Mouse (Mus musculus) megakaryocyte, adult 5-6 weeks (primary cell): ENCODE results near the gene Pi16. TPM values are rescaled to one million over a fixed set of nuclear protein-coding genes. Genes with fewer than 3 reads are reported as not detected.

Experiments used
- ATAC-seq: 2 replicates; pipeline ENCODE4 v1.8.0; 2016; ENCODE audit warnings: mild to moderate bottlenecking, inconsistent platforms; ENCODE audit not compliant: poor library complexity, severe bottlenecking
- total RNA-seq, 2 experiments: library from RNA; stranded (forward) in 1 of 2; stranded (reverse) in 1 of 2; fragments of 153-499, 151-499 nt in 1 of 2; fragments of 221-1000, 200-1000 nt in 1 of 2; gene quantifications; 2 replicates each; pipeline versions ENCODE4 v1.2.3 to v1.2.4; 2015 to 2017

Pi16 gene
- total RNA-seq, 2 experiments from 2014 or later = 32.6 to 59.2 TPM

DNA sequence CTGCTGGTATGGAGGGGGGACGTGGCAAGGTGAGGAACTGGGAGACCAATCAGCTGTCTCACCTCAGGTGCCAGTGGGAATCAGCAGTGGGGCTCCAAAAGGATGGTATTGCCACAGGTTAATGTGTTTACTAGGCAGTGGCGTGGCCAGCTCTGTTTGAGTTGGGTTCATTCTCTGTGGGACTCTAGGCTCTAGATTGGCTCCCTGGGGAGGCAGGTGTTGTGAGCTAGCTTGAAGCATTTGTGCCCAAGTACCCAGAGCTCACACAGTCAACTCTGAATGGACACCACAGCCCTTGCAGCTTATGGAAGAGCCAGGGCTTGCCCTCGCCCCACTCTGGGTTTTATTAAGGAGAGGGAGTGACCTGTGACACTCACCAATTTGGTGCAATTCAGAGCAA is 13.6 kb upstream of the Pi16 start:
- no peak for ATAC-seq

DNA sequence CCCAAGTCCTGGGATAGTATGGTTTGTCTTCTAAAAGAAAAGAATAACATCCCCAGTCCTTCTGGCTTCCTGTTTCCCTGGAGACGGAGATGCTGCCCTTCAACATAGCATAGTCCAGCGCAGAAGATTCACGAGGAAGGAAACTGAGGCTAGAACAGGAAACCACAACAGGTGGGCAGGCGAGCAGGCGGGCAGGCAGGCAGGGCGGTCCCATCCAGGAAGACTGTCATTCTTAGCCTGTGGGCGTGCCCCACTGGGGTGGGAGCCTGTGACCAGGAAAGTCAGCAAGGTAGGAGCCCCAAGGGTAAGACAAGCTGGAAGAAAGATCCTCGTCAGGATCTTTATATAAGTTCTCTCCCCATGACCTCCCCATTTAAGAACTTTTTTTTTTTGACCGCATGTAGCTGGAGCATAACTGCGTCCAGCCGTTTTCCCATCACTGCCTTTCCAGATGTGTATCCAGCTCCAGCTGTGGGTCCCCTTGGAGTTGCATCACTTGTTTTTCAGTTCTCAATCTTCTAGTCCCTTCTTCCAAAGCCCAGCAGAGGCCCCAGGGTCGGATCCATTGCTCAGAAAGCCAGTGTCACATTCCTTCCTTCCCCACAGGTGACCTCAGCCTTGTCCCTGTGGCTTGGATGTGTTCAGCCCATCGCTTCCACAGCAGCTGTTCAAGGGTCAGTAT is 13.0 kb upstream of the Pi16 start:
- peak; percentile 65 for ATAC-seq

DNA sequence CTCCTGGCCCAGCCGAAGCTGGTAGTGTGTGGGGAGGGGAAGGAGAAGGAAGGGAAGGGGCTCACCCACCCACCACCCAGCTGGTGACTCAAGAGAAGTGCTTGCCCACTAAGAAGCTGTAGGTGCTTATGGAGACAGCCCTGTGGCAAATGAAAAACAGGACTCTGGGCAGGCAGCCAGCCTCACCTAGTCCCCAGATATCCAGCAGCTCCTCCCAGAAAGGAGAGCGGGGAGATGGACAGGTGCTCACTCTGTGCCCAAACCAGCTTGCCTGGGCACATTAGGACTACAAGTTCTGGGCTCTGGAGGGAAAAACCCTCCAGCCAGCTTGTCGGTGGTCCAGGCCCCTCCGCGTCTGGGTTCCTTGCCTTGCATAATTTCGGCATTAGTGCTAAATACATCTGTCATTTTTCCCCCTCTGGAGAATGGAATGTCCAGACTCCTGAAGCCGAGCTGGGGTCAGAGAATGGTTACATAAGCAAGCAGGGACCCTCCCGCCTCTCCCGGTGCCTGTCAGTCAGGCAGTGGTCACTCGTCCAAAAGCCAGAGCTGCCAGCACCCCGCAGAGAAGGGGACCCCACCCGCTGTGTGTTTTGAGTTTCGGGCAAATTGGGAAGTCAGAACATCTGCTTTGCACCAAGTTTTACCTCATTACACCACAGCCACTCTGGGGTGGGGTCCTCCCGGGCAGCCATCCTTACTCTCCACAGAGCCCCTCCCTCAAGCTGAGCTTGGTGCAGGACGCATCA is 12.2 kb upstream of the Pi16 start:
- peak; percentile 29 for ATAC-seq

GRCm38 (mm10) chr17:29305871-29306270 is 11.6 kb upstream of the Pi16 start:
- ATAC-seq = peak; percentile 53

GRCm38 (mm10) chr17:29310056-29310623 is 7.3 kb upstream of the Pi16 start:
- ATAC-seq = no peak

- ATAC-seq = no peak
Observed at GRCm38 (mm10) chr17:29311602-29312001, 5.9 kb upstream of the Pi16 start.

DNA sequence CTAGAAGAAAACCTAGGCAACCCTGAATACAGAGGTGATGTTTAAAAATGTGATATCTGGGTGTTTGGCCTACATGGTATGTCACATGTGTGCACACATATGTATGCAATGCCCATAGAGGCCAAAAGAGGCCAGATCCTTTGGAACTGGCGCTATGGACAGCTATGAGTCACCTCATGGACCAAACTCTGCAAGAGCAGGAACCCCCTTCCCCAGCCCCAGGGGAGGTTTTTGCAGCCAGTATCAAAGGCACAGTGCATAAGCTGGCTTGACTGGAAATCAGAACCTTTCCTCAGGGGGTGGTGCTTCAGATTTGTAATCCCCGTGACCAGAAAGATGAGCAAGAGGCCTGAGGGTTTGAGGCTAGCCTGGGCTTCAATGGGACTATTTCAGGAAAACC is 5.4 kb upstream of the Pi16 start:
- no peak for ATAC-seq

DNA sequence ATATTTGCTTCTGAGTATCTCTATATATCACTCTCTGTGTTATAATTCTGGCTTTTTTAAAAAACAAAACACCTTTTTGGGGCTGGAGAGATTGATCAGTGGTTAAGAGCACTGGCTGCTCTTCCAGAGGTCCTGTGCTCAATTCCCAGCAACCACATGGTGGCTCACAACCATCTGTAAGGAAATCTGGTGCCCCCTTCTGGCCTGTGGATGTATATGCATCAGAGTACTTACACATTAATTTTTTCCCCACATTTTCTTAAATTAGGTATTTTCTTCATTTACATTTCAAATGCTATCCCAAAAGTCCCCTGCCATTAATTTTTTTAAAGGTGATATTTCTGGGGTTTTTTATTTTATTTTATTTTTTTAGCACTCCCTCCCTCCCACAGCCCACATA is 4.2 kb upstream of the Pi16 start:
- ATAC-seq = no peak

DNA sequence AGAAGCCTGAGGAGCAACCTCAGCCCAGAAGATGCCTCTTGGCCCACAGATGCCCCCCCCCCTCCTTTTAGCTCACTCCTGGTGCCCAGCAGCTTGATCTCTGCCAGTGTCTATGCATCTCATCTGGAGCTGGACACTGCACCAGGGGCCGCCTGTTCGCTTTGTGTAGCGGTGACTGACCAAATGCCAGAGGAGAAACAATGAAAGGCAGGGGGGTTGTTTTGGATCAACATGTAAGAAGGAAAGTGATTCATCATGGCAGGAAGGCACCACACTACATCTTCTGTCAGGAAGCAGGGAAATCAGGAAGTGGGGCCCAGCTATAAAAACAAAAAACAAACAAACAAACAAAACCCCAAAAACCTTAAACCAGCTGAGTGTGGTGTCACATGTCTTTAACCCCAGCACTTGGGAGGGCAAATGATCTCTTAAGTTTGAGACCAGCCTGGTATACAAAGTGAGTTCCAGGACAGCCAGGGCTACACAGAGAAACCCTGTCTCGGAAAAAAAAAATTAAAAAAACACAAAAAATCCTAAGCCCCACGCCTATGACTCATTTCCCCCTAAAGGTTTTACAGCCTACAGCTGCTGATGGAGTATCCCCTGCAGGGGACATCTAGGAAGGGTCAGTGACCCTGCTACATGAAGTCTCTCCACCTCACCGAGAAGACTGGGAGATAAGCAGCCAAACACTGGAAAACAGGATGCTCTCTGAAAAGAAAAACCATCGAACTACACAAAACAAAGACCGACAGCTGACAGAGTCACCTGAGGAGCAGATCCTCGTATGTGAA is 1.6 kb upstream of the Pi16 start:
- no peak for ATAC-seq

DNA sequence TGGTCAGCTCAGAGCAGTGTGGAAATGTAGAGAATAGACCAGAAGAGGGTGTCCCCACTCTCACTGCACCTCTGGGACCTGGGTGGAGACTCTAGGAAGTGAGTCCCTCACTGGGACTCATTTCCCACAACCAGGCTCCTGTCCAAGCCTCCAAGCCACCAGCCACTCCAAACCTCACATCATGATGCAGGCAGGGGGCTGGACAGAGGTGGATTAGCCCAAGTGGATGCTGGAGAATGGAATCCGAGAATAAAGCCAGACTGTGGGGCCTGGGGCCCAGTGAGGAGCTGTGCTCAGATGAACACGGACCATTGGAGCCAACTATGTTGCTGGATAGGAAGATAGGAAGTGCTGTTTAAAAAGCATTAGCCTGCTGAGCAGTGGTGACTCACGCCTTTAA is 589 bp upstream of the Pi16 start:
- no peak for ATAC-seq

GRCm38 (mm10) chr17:29318731-29319250 is 1.3 kb downstream of the Pi16 start:
- ATAC-seq = peak; percentile 95

DNA sequence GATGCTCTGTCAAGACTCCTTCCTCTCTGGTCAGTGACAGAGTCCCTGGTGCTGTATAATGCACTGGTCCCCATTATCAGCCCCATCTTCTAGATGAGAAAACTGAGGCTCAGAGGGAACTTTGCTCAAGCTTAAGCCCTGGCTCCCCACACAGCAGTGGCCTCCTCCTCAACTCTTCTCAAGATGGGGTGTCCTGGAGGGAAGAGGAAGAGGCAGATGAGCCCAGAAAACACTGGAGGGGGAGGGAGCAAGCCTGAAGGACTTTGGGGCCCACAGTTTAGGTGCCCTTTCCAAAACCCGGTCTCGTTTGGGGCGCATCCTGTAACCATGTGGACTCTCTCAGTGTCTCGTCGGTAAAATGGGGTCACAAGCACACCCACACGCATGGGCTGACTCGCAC is 2.0 kb downstream of the Pi16 start:
- peak; percentile 17 for ATAC-seq

DNA sequence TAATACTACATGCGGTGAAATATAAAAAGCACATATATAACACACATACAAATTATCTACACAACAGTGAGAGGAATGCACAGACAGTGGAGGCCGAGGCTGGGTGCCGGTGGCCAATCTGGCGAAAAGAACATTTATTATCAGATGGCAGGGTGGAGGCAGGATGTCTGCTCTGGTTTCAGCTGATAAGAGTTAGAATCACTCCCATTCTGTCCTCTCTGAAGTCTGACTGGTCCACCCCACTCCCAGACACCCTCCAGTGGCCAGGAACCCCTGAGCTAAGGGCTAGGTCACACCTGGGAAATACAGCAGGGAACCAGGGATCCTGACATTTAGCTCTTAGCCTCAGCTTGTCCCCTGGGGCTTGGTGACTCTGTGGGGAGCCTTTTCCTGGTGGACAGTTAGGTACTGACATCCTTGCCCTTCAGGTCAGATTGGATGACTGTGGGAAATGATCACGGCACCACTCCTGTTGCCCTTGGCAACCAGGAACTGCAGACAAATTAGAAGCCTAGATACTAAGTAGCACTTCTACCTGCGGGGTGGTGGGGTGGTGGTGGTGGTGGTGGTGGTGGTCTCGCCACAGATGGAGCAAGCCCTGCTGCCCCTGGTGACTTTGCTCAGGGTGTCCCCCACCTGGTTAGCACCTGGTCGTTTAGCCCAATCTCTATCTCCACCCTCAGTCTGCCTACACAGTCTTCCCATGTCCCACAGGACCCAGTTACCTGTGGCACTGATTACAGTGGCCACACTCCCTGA is 2.6 kb downstream of the Pi16 start:
- no peak for ATAC-seq

DNA sequence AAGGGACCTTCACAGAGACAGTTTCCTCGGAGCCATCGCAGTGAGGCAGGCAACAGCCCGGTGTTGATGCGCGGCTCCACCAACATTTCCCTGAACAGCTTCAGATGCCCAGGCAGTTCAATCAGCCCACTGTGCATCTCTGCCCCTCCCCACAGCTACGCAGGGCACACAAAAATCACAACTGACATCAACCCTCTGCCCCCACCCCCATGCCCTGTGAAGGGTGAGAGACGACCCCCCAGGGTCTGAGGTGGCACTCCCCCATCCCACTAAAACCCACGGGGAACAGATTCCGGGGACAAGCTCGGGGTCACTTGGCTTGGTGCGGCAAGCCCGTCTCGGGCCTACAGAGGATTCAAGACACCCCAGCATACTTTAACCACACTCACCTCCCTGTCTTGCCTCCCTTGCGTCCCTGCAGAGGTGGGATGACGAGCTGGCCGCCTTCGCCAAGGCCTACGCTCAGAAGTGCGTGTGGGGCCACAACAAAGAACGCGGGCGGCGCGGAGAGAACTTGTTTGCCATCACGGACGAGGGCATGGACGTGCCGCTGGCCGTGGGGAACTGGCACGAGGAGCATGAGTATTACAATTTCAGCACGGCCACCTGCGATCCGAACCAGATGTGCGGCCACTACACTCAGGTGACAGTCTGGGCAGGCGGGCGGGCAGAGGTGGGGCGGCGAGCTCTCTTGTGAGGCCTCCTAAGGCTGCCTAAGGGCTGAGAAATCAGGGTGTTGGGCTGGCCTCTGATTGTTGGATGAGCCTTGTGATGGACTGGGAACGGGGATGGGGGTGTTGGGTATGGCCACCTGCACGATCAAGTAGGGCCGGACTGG is 4.5 kb downstream of the Pi16 start:
- ATAC-seq = no peak

DNA sequence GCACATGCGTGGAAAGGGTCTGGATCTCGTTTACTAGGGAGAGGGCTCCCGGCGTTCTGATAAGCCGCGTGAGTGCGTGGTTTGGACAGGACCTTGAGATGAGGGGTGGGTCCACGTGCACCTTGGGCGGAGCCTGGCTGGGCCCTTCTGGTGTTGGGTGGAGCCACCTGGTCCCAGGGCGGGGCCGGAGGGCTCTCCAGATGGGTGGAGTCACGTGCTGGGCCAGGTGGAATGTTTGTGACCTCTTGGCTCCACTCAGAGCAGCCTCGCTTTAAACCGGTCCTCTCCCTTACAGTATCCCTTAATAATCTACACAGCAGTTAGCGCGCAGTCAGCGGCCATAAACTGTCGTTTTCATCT is 5.1 kb downstream of the Pi16 start:
- no peak for ATAC-seq

DNA sequence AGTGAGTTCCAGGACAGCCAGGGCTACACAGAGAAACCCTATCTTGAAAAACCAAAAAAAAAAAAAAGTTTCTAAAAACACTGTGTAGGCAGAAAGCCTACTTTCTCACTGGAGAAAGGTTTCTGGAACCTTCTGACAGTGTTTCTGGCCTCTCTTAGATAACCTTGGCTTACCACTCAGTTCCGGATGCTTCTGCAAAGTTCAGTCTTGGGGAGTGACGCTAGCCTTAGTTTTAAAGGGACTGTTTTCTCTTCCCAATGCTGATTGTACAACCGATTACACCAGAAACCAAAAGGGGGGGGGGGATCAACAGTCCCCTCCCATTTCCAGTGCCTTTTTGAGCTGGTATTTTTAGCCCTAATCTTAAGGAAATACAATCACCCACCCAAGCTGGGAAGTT is 6.1 kb downstream of the Pi16 start:
- no peak for ATAC-seq

DNA sequence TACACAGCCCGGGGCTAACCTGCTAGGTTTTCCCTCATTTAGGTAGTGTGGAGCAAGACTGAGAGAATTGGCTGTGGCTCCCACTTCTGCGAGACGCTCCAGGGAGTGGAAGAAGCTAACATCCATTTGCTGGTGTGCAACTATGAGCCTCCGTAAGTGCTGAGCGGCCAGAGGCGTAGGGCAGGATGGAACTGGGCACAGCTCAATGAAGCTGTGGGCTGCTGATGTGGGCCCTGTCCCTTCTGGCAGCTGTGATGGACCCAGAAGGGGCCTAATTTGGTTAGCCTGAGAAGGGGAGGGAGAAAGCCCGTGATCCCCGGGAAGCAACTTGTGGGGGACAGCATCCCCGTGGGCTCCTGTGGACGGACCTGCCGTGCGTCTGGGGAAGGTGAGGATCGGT is 8.4 kb downstream of the Pi16 start:
- ATAC-seq = no peak

DNA sequence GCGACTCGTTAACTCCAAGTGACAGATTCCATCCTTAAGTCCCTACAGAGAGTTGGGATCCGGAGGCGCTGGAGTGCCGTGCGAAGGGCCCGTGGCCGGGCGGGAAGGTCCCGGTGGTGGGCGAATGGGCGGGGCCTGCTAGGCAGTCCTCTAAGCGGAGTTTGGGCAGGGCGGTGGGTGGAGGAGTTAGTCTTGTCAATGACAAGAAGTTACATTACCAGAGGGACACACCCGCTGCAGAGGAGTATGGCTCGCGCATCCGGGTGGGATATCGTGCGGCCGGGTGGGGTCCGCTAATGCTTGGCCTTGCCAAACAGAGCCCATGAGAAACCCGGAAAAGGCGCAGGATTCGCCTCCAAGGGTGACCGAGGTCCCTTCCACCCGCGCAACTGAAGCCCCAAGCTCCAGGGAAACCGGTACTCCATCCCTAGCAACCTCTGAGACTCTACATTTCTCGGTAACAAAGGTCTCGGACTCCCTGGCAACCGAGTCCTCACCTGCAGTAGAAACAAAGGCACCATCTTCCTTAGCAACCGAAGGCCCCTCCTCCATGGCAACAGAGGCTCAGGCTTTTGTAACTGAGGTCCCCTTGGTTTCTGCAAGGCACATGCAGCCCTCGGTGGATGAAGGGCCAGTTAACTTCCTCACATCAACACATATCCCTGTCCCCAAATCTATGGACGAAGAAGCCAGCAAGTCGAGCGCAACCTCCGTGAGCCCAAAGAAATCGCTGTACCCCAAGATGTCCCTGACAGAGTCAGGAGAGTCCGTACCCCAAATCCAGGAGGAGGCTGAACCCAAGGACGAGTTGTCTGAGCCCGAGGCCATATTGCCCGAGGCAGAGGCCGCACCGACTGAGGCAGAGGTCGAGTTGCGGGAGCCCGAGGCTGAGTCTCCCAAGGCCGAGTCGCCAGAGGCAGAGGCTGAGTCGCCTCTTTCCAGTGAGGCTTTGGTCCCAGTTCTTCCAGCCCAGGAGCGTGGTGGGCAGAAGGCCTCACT is 9.3 kb downstream of the Pi16 start:
- no peak for ATAC-seq
